Mouse (Mus musculus): ENCODE measurements at regions not wholly inside any gene's neighbourhood (a gene's known extent, or its start where the extent isn't known, plus 50 kb on each side); places are given as distances from the start of the nearest gene placed in this dataset.
A peak's percentile ranks its signal among the peaks of the same experiment; 100 is the strongest.

- DNase-seq (ENCODE audit: low spot score, missing footprints) = no peak
- no peak for ATAC-seq (ENCODE audit: low FRiP score)
- no peaks in the 10 kb centered on the region for H3K4me1 ChIP-seq (ENCODE audit: control insufficient read depth, insufficient read depth, low read length)
Observed at GRCm38 (mm10) chr12:10186576-10186975, 183.2 kb upstream of the Nt5c1b start.

DNA sequence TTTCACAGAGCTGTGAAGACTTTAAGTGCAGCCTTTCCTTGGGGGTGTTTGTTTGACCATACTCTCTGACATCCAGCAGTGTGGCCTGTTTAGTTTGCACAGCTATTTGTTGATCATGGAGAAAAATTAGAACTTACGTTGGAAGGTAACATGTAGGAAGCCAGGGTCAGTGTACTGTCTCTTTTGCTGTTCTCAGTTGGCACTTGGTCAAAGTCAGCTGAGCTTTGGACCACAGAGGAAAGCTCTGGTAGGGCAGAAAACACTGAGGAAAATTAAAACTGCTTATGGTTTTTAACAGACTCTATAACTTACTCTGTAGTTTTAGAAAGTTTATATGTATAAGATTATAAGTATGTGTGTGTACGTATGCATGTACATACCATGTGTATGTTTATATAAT is 180.0 kb upstream of the Nt5c1b start:
- ATAC-seq (ENCODE audit: low FRiP score) = no peak
- H3K27ac ChIP-seq (ENCODE audit: low read depth, low read length) = no peak overlapping the region
- no peak overlapping the region for H3K4me3 ChIP-seq (ENCODE audit: low read depth, low read length)
- H3K9me3 ChIP-seq (ENCODE audit: control insufficient read depth, low read length) = no peaks in the 10 kb centered on the region
- no peaks in the 10 kb centered on the region for H3K36me3 ChIP-seq (ENCODE audit: control insufficient read depth, insufficient read depth, low read length)
- H3K4me2 ChIP-seq = no peak overlapping the region
- WGBS = 86% methylated on average over 2 of the region's 2 CpGs
- no peaks in the 10 kb centered on the region for H3K27me3 ChIP-seq (ENCODE audit: control insufficient read depth, insufficient read depth, low read length)
- no peaks in the 10 kb centered on the region for H3K4me1 ChIP-seq (ENCODE audit: control insufficient read depth, insufficient read depth, low read length)
- DNase-seq (ENCODE audit: low spot score, missing footprints) = no peak
- no peak overlapping the region for H3K9ac ChIP-seq (ENCODE audit: low read length)

More at GRCm38 (mm10) chr12:10186576-10186975, 183.2 kb upstream of the Nt5c1b start:
- Histone ChIP-seq H3K27me3 (ENCODE audit: control insufficient read depth, insufficient read depth, low read length) (no peaks in the 10 kb centered on the region), H3K9me3 (ENCODE audit: control insufficient read depth, low read length) (no peaks in the 10 kb centered on the region), H3K4me2 (no peak overlapping the region), H3K4me3 (ENCODE audit: low read depth, low read length) (no peak overlapping the region), H3K9ac (ENCODE audit: low read length) (no peak overlapping the region), H3K27ac (ENCODE audit: low read depth, low read length) (no peak overlapping the region), H3K36me3 (ENCODE audit: control insufficient read depth, insufficient read depth, low read length) (no peaks in the 10 kb centered on the region)

DNA sequence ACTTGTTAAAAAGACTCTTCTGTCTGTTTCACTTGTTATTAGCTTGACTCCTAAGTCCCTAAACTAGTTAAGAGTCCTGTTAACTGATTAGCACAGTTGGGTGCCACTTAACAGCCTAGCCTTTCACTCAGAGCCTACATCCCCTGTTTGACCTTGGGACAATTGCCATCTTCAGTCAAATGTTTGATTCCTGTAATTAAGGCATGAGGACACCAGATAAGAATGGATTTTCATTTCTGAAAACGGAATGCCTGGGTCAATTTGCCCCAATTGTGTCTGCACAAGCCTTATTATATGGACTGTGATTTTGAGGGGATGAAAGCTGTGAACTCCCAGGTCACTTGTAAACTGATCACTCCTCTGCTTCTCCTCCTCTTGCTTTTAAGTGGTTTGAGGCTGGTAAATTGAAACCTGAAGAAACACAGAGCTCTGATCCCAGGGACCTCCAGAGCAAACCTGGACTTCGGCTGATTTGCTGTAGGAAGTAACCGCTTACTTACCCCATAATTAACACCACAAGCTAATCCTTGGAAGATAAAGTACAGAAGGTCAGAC is 171.8 kb upstream of the Nt5c1b start:
- no peak overlapping the region for H3K4me2 ChIP-seq
- no peak overlapping the region for H3K9ac ChIP-seq (ENCODE audit: low read length)
- H3K4me3 ChIP-seq (ENCODE audit: low read depth, low read length) = no peak overlapping the region
- no peaks in the 10 kb centered on the region for H3K36me3 ChIP-seq (ENCODE audit: control insufficient read depth, insufficient read depth, low read length)
- DNase-seq (ENCODE audit: low spot score, missing footprints) (no peak), ATAC-seq (ENCODE audit: low FRiP score) (no peak)
- 55% methylated on average over 3 of the region's 3 CpGs for WGBS
- no peaks in the 10 kb centered on the region for H3K27me3 ChIP-seq (ENCODE audit: control insufficient read depth, insufficient read depth, low read length)
- no peaks in the 10 kb centered on the region for H3K9me3 ChIP-seq (ENCODE audit: control insufficient read depth, low read length)
- H3K27ac ChIP-seq (ENCODE audit: low read depth, low read length) = no peak overlapping the region
- H3K4me1 ChIP-seq (ENCODE audit: control insufficient read depth, insufficient read depth, low read length) = no peaks in the 10 kb centered on the region

DNA sequence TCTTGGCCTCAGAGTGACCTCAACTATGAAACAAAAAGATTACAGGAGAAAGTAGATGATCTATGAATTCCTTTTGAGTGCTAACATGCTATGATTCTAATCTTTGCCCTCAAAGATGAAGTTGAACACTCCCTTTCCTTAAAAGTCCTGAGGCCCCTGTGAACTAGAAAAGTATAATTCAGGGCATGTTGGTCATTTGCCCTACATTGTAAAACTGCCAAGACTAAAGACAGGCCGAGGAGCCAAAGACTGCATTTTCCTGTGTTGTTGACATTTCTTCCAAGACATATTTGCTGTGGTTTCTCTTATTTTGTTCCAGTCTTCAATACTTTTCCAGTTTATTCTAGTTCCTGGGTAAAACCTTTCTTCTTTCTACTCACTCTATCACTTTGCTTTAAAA is 159.9 kb upstream of the Nt5c1b start:
- H3K4me2 ChIP-seq = no peak overlapping the region
- ATAC-seq (ENCODE audit: low FRiP score) = no peak
- H3K27me3 ChIP-seq (ENCODE audit: control insufficient read depth, insufficient read depth, low read length) = no peaks in the 10 kb centered on the region
- no peak for DNase-seq (ENCODE audit: low spot score, missing footprints)
- no peak overlapping the region for H3K9ac ChIP-seq (ENCODE audit: low read length)
- H3K4me1 ChIP-seq (ENCODE audit: control insufficient read depth, insufficient read depth, low read length) = no peaks in the 10 kb centered on the region
- H3K36me3 ChIP-seq (ENCODE audit: control insufficient read depth, insufficient read depth, low read length) = no peaks in the 10 kb centered on the region
- no peak overlapping the region for H3K4me3 ChIP-seq (ENCODE audit: low read depth, low read length)
- no peak overlapping the region for H3K27ac ChIP-seq (ENCODE audit: low read depth, low read length)
- 85% methylated on average over 1 of the region's 1 CpGs for WGBS
- no peaks in the 10 kb centered on the region for H3K9me3 ChIP-seq (ENCODE audit: control insufficient read depth, low read length)

DNA sequence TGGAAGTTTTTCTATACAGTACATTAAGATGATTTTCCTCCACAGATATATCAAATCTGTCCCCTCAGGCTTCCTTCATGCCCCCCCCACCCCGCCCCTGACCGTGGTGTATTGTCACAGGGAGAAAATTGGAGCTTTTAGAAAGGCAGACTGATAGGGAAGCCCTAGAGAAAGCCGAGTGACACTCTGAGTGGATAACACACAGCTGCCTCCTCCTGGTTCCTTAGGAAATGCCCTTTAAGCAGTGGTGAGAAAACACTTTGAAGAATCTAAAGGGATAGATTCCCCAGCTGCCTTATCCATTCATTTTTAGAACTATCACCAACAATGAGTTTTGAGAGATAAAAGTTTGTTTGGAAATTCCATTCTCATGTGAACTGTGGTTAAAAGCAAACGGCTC is 147.0 kb upstream of the Nt5c1b start:
- no peak overlapping the region for H3K4me3 ChIP-seq (ENCODE audit: low read depth, low read length)
- no peaks in the 10 kb centered on the region for H3K4me1 ChIP-seq (ENCODE audit: control insufficient read depth, insufficient read depth, low read length)
- no peak overlapping the region for H3K4me2 ChIP-seq
- 49% methylated on average over 4 of the region's 4 CpGs for WGBS
- no peak overlapping the region for H3K9ac ChIP-seq (ENCODE audit: low read length)
- DNase-seq (ENCODE audit: low spot score, missing footprints) (no peak), ATAC-seq (ENCODE audit: low FRiP score) (no peak)
- H3K27ac ChIP-seq (ENCODE audit: low read depth, low read length) = no peak overlapping the region
- H3K9me3 ChIP-seq (ENCODE audit: control insufficient read depth, low read length) = no peaks in the 10 kb centered on the region
- no peaks in the 10 kb centered on the region for H3K36me3 ChIP-seq (ENCODE audit: control insufficient read depth, insufficient read depth, low read length)
- H3K27me3 ChIP-seq (ENCODE audit: control insufficient read depth, insufficient read depth, low read length) = no peaks in the 10 kb centered on the region

DNA sequence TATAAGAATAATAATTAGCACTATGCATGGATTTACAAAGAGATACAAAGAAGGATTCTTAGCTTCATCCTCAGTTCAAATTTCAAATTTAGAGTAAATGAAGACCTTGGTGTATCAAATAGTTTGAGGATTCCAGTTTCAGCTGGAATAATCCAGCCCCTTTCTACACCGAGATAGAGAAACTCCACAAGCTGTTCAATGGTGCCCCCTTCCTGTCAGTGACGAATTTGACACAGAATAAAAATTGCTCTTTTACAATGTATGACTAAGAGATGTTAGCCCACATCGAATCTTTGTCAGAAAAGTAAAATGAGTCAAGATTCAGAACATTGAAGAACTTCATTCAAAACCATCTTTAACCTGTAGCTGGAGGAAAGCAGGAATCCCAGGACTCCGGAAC is 145.9 kb upstream of the Nt5c1b start:
- no peak overlapping the region for H3K4me3 ChIP-seq (ENCODE audit: low read depth, low read length)
- H3K27ac ChIP-seq (ENCODE audit: low read depth, low read length) = no peak overlapping the region
- no peaks in the 10 kb centered on the region for H3K9me3 ChIP-seq (ENCODE audit: control insufficient read depth, low read length)
- H3K27me3 ChIP-seq (ENCODE audit: control insufficient read depth, insufficient read depth, low read length) = no peaks in the 10 kb centered on the region
- WGBS = 37% methylated on average over 4 of the region's 4 CpGs
- ATAC-seq (ENCODE audit: low FRiP score) = peak; percentile 70; the same call in 1 of the 2 replicates
- no peak overlapping the region for H3K9ac ChIP-seq (ENCODE audit: low read length)
- peak; percentile 91 for DNase-seq (ENCODE audit: low spot score, missing footprints)
- no peaks in the 10 kb centered on the region for H3K36me3 ChIP-seq (ENCODE audit: control insufficient read depth, insufficient read depth, low read length)
- H3K4me2 ChIP-seq = no peak overlapping the region
- no peaks in the 10 kb centered on the region for H3K4me1 ChIP-seq (ENCODE audit: control insufficient read depth, insufficient read depth, low read length)

- no peaks in the 10 kb centered on the region for H3K27me3 ChIP-seq (ENCODE audit: control insufficient read depth, insufficient read depth, low read length)
- ATAC-seq (ENCODE audit: low FRiP score) (no peak), DNase-seq (ENCODE audit: low spot score, missing footprints) (no peak)
- H3K9me3 ChIP-seq (ENCODE audit: control insufficient read depth, low read length) = no peaks in the 10 kb centered on the region
- no peaks in the 10 kb centered on the region for H3K36me3 ChIP-seq (ENCODE audit: control insufficient read depth, insufficient read depth, low read length)
- no peak overlapping the region for H3K4me3 ChIP-seq (ENCODE audit: low read depth, low read length)
- WGBS = 77% methylated on average over 4 of the region's 4 CpGs
- no peak overlapping the region for H3K4me2 ChIP-seq
- no peak overlapping the region for H3K9ac ChIP-seq (ENCODE audit: low read length)
- H3K27ac ChIP-seq (ENCODE audit: low read depth, low read length) = no peak overlapping the region
- no peaks in the 10 kb centered on the region for H3K4me1 ChIP-seq (ENCODE audit: control insufficient read depth, insufficient read depth, low read length)
Observed at GRCm38 (mm10) chr12:10231144-10231543, 138.6 kb upstream of the Nt5c1b start.

DNA sequence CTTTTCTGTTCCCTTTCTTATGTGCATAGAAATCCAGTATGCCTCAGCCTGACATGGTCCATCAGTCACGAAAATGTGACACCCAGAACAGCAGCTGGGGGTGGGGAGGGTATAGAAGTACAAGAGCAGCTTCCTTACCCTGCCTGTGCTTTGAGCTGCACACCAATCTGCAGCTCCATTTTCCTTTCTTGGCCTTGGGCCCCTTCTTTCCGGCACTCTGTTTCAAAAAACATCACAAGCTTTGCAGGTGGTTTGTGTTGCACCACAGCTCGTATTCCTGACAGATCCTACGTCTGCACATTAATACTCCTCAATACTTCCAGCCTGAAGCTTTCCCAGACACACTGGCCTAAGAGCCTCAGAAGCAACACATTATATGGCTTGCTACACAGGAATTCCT is 138.1 kb upstream of the Nt5c1b start:
- Histone ChIP-seq H3K4me3 (ENCODE audit: low read depth, low read length) (no peak overlapping the region), H3K36me3 (ENCODE audit: control insufficient read depth, insufficient read depth, low read length) (no peaks in the 10 kb centered on the region), H3K9ac (ENCODE audit: low read length) (no peak overlapping the region), H3K4me1 (ENCODE audit: control insufficient read depth, insufficient read depth, low read length) (no peaks in the 10 kb centered on the region), H3K4me2 (no peak overlapping the region), H3K27ac (ENCODE audit: low read depth, low read length) (no peak overlapping the region), H3K27me3 (ENCODE audit: control insufficient read depth, insufficient read depth, low read length) (no peaks in the 10 kb centered on the region), H3K9me3 (ENCODE audit: control insufficient read depth, low read length) (no peaks in the 10 kb centered on the region)
- DNase-seq (ENCODE audit: low spot score, missing footprints) = no peak
- ATAC-seq (ENCODE audit: low FRiP score) = no peak
- 56% methylated on average over 4 of the region's 4 CpGs for WGBS

DNA sequence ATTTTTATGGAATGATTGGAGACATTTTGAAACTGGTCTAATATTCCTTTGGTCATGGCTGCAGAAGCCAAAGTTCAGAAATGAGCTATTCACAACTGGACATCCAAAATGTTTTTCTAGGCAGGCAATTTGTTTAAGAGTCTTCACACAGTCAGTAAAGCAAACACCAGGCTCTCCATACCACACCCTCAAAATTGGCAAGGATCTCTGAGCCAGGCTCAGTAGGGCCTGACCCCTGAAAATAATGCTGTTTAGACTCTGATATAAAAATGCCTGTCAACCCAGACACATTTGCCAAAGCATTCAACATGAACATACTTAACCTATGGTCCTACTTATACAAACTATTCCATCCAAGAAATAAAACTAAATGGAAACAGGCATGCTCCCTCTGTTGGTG is 121.7 kb upstream of the Nt5c1b start:
- Histone ChIP-seq H3K9me3 (ENCODE audit: control insufficient read depth, low read length) (no peaks in the 10 kb centered on the region), H3K4me2 (no peak overlapping the region), H3K9ac (ENCODE audit: low read length) (no peak overlapping the region), H3K27me3 (ENCODE audit: control insufficient read depth, insufficient read depth, low read length) (no peaks in the 10 kb centered on the region), H3K4me3 (ENCODE audit: low read depth, low read length) (no peak overlapping the region), H3K27ac (ENCODE audit: low read depth, low read length) (no peak overlapping the region), H3K4me1 (ENCODE audit: control insufficient read depth, insufficient read depth, low read length) (no peaks in the 10 kb centered on the region), H3K36me3 (ENCODE audit: control insufficient read depth, insufficient read depth, low read length) (no peaks in the 10 kb centered on the region)
- DNase-seq (ENCODE audit: low spot score, missing footprints) = no peak
- ATAC-seq (ENCODE audit: low FRiP score) = no peak

DNA sequence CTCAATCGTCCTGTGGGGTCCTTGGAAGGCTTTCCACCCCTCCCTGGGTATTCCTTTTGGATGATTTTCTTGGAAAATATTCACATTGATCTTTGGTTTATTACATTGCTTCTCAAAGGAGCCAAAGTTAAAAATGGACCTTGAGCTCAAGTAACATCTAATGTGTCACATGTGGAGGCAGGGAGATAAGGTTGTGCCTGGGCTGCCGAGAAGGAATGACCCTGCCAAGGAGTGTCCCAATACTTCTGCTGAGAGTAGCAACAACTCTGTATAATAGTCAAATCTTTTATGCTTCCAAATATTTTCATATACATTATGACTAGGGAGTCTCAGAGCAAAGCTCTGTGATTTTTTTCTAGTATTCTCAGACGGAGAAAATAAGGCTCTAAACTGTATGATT is 113.4 kb upstream of the Nt5c1b start:
- H3K4me2 ChIP-seq = no peak overlapping the region
- no peak for ATAC-seq (ENCODE audit: low FRiP score)
- no peak overlapping the region for H3K9ac ChIP-seq (ENCODE audit: low read length)
- H3K9me3 ChIP-seq (ENCODE audit: control insufficient read depth, low read length) = no peaks in the 10 kb centered on the region
- DNase-seq (ENCODE audit: low spot score, missing footprints) = no peak
- H3K27ac ChIP-seq (ENCODE audit: low read depth, low read length) = no peak overlapping the region
- no peaks in the 10 kb centered on the region for H3K36me3 ChIP-seq (ENCODE audit: control insufficient read depth, insufficient read depth, low read length)
- 68% methylated on average over 3 of the region's 3 CpGs for WGBS
- no peaks in the 10 kb centered on the region for H3K27me3 ChIP-seq (ENCODE audit: control insufficient read depth, insufficient read depth, low read length)
- H3K4me1 ChIP-seq (ENCODE audit: control insufficient read depth, insufficient read depth, low read length) = no peaks in the 10 kb centered on the region
- no peak overlapping the region for H3K4me3 ChIP-seq (ENCODE audit: low read depth, low read length)

Data from midbrain, embryonic 11.5 days (tissue).